Mouse (Mus musculus) kidney, embryonic 14.5 days (tissue): Measurements from ENCODE around the gene Cacna2d3. TPM values are rescaled to one million over a fixed set of nuclear protein-coding genes. Genes with fewer than 3 reads are reported as not detected.

Experiments used
- ATAC-seq: fragments of 200-750 bp; cut with Nextera tagmentation; 2 replicates; pipeline ENCODE4 v1.8.0; 2017; ENCODE audit warnings: moderate number of reproducible peaks, mild to moderate bottlenecking, moderate TSS enrichment, moderate library complexity; ENCODE audit not compliant: low FRiP score, low TSS enrichment
- H3K27ac ChIP-seq: fragments of 300-500 bp; sonication (generic); 2 replicates; pipeline ENCODE4 v1.5.1; 2014; ENCODE audit warnings: low read depth, mild to moderate bottlenecking, low read length, moderate library complexity, mixed read lengths
- H3K27me3 ChIP-seq: fragments of 300-500 bp; sonication (generic); 2 replicates; pipeline ENCODE4 v1.6.1; 2014; ENCODE audit warnings: mild to moderate bottlenecking, low read length; ENCODE audit not compliant: control insufficient read depth, insufficient read depth
- H3K36me3 ChIP-seq: fragments of 300-500 bp; sonication (generic); 2 replicates; pipeline ENCODE4 v1.6.1; 2014; ENCODE audit warnings: low read length, mixed read lengths; ENCODE audit not compliant: control insufficient read depth, insufficient read depth
- H3K4me1 ChIP-seq: fragments of 300-500 bp; sonication (generic); 2 replicates; pipeline ENCODE4 v1.6.1; 2014; ENCODE audit warnings: low read length, mixed read lengths; ENCODE audit not compliant: control insufficient read depth, insufficient read depth
- H3K4me2 ChIP-seq: fragments of 300-500 bp; sonication (generic); replicated peaks from 2 replicates; pipeline ENCODE4 v1.6.1; 2014; ENCODE audit warnings: low read depth, mild to moderate bottlenecking, low read length
- H3K4me3 ChIP-seq: fragments of 300-500 bp; sonication (generic); 2 replicates; pipeline ENCODE4 v1.5.1; 2014; ENCODE audit warnings: mild to moderate bottlenecking, low read length
- H3K9ac ChIP-seq: fragments of 300-500 bp; sonication (generic); 2 replicates; pipeline ENCODE4 v1.6.1; 2014; ENCODE audit warnings: low read depth, mild to moderate bottlenecking, low read length, moderate library complexity
- H3K9me3 ChIP-seq: fragments of 300-500 bp; sonication (generic); 2 replicates; pipeline ENCODE4 v1.6.1; 2016; ENCODE audit warnings: low read length; ENCODE audit not compliant: control insufficient read depth
- WGBS: fragments of 180-500 bp; shearing (Covaris S2); extraction: QIAGEN DNeasy Blood & Tissue Kit; methylation state at CpG from one replicate; pipeline ENCODE4 v1.1.7; 2014; 5-methylcytosine and 5-hydroxymethylcytosine counted together
- polyA plus RNA-seq: library from polyadenylated mRNA; unstranded; fragments of >200 nt; fragmentation: Nextera tagmentation; extraction: Ambion mirVana; gene quantifications from 2 replicates; pipeline ENCODE4 v1.2.1, GENCODE M21; 2014

Gene Cacna2d3
- polyA plus RNA-seq, 1 experiment from 2014 or later = 3.9 TPM

DNA sequence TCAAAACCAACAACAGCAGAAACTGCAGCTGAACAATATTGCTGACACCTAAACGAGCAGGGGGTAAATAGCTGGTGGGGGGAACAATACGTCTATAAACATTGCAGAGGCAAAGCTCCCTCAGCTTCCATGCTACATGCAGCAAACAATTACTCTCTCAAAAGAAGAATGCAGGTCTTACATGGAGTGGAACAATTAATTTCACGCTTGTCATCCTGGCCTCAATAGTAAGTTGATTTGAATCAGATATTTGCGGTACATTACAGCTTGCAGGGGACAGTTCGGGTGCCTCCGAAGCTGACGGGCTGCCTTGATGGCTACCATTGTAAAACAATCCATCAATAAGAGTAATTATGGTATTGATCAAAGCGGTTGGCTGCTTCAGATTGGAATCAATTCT is 122.2 kb downstream of the Cacna2d3 start:
- H3K27me3 ChIP-seq = no peaks in the 10 kb centered on the region
- no peaks in the 10 kb centered on the region for H3K4me1 ChIP-seq
- WGBS = 70% methylated on average over 8 of the region's 8 CpGs
- ATAC-seq = no peak
- no peaks in the 10 kb centered on the region for H3K9me3 ChIP-seq
- H3K4me3 ChIP-seq = no peak overlapping the region
- H3K36me3 ChIP-seq = no peaks in the 10 kb centered on the region
- H3K27ac ChIP-seq = no peak overlapping the region
- no peak overlapping the region for H3K9ac ChIP-seq
- H3K4me2 ChIP-seq = no peak overlapping the region

- no peak overlapping the region for H3K27ac ChIP-seq
- no peaks in the 10 kb centered on the region for H3K36me3 ChIP-seq
- H3K4me3 ChIP-seq = no peak overlapping the region
- WGBS = 86% methylated on average over 4 of the region's 4 CpGs
- H3K4me2 ChIP-seq = no peak overlapping the region
- H3K9me3 ChIP-seq = no peaks in the 10 kb centered on the region
- no peak overlapping the region for H3K9ac ChIP-seq
- no peak for ATAC-seq
- H3K27me3 ChIP-seq = no peaks in the 10 kb centered on the region
- no peaks in the 10 kb centered on the region for H3K4me1 ChIP-seq
These were observed 128.8 kb downstream of the Cacna2d3 start for GRCm38 (mm10) chr14:29592896-29593295.

- Histone ChIP-seq H3K4me1 (0 out of 2 replicates have a peak, but pooled peaks cover 3% of the 10 kb centered on the region), H3K27me3 (no peaks in the 10 kb centered on the region), H3K4me3 (no peak overlapping the region), H3K4me2 (no peak overlapping the region), H3K36me3 (no peaks in the 10 kb centered on the region), H3K9me3 (no peaks in the 10 kb centered on the region), H3K9ac (no peak overlapping the region), H3K27ac (no peak overlapping the region)
- 79% methylated on average over 9 of the region's 9 CpGs for WGBS
- no peak for ATAC-seq
These were observed 132.0 kb downstream of the Cacna2d3 start for GRCm38 (mm10) chr14:29589628-29590027.

GRCm38 (mm10) chr14:29581961-29582360 is 139.7 kb downstream of the Cacna2d3 start:
- 75% methylated on average over 2 of the region's 2 CpGs for WGBS
- H3K4me3 ChIP-seq = no peak overlapping the region

GRCm38 (mm10) chr14:29577786-29578185 is 143.9 kb downstream of the Cacna2d3 start:
- Histone ChIP-seq H3K4me2 (no peak overlapping the region), H3K4me1 (no peaks in the 10 kb centered on the region), H3K9ac (no peak overlapping the region), H3K27me3 (no peaks in the 10 kb centered on the region), H3K4me3 (no peak overlapping the region), H3K9me3 (no peaks in the 10 kb centered on the region), H3K27ac (no peak overlapping the region), H3K36me3 (no peaks in the 10 kb centered on the region)
- no peak for ATAC-seq
- WGBS = 66% methylated on average over 1 of the region's 1 CpGs

More at GRCm38 (mm10) chr14:29581961-29582360, 139.7 kb downstream of the Cacna2d3 start:
- Histone ChIP-seq H3K9me3 (no peaks in the 10 kb centered on the region), H3K4me2 (no peak overlapping the region), H3K36me3 (no peaks in the 10 kb centered on the region), H3K4me1 (0 out of 2 replicates have a peak, but pooled peaks cover 3% of the 10 kb centered on the region), H3K27ac (no peak overlapping the region), H3K9ac (no peak overlapping the region), H3K27me3 (no peaks in the 10 kb centered on the region)
- ATAC-seq = no peak

DNA sequence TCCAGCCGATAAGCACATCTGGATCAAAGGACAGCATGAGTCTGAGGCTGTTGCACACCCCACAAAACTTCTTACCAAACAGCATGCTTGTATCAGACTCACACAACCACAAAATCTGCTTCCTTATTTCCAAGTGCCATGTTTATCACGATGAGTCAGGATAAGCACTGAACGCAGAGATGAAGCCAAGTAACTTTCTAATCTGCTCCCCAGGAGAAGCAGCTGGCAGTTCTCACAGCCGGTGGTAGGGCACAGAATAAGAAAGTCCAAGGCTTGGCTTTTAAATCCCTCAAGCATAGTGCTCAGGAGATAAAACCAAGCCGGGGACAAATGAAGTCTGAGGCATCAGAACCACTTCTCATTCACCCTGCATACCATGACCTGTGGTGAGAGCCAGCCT is 146.1 kb downstream of the Cacna2d3 start:
- ATAC-seq = no peak
- Histone ChIP-seq H3K9me3 (no peaks in the 10 kb centered on the region), H3K27me3 (no peaks in the 10 kb centered on the region), H3K4me3 (no peak overlapping the region), H3K4me2 (no peak overlapping the region), H3K27ac (no peak overlapping the region), H3K36me3 (no peaks in the 10 kb centered on the region), H3K4me1 (no peaks in the 10 kb centered on the region), H3K9ac (no peak overlapping the region)
- WGBS = 71% methylated on average over 5 of the region's 5 CpGs

DNA sequence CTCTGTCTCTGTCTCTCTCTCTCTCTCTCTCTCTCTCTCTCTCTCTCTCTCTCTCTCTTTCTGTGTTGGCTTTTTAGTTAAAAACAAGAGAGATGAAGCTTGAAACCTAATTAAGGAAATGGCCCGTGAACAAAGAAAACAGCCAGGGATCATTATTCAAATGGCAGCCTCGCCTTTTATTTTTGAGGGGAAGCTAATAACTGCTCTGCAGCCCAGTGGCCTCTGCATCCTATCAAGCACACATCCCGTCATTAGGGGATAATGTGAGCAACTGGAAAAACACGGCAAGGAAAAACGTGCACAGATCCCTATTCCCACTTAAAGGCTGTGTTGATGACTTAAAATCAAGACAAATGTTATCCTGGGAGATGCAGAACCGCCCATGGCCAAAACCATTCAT is 159.0 kb downstream of the Cacna2d3 start:
- ATAC-seq = peak; percentile 24; the same call in 1 of the 2 replicates
- WGBS = 5% methylated on average over 6 of the region's 6 CpGs
- H3K36me3 ChIP-seq = no peaks in the 10 kb centered on the region

GRCm38 (mm10) chr14:29561122-29561834 is 160.4 kb downstream of the Cacna2d3 start:
- Histone ChIP-seq H3K27ac (no peak overlapping the region), H3K4me1 (peaks cover 14% of the 10 kb centered on the region; the same call in 1 of the 2 replicates), H3K9ac (no peak overlapping the region), H3K36me3 (no peaks in the 10 kb centered on the region), H3K4me2 (no peak overlapping the region), H3K9me3 (no peaks in the 10 kb centered on the region), H3K27me3 (no peaks in the 10 kb centered on the region), H3K4me3 (no peak overlapping the region)
- ATAC-seq = no peak
- WGBS = 37% methylated on average over 11 of the region's 11 CpGs

More for the DNA sequence above, 159.0 kb downstream of the Cacna2d3 start:
- Histone ChIP-seq H3K4me1 (peaks cover 14% of the 10 kb centered on the region; the same call in 1 of the 2 replicates), H3K27me3 (no peaks in the 10 kb centered on the region), H3K9me3 (no peaks in the 10 kb centered on the region), H3K27ac (no peak overlapping the region; the same call in 1 of the 2 replicates), H3K4me3 (no peak overlapping the region), H3K9ac (no peak overlapping the region), H3K4me2 (no peak overlapping the region)

DNA sequence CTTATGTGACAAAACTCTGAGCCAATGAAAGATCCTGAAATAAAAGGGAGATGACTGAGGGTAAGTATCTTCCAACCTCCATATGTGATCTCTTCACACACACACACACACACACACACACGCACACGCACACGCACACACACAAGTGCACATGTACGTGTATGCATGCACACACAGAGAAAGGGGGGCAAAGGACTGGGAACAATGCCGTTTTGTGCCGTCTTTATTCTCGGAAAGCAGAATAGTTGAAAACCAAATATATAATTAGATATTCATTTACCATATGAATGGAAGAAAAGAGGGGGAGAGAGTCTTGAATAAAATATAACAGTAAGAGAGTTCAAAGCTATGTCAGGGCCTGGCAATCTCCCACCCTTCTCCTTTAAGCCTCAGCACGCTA is 163.2 kb downstream of the Cacna2d3 start:
- no peak for ATAC-seq
- no peak overlapping the region for H3K9ac ChIP-seq
- no peak overlapping the region for H3K4me3 ChIP-seq
- no peaks in the 10 kb centered on the region for H3K36me3 ChIP-seq
- no peaks in the 10 kb centered on the region for H3K9me3 ChIP-seq
- WGBS = 92% methylated on average over 8 of the region's 8 CpGs
- H3K27ac ChIP-seq = no peak overlapping the region
- H3K4me2 ChIP-seq = no peak overlapping the region
- H3K27me3 ChIP-seq = no peaks in the 10 kb centered on the region
- peaks cover 14% of the 10 kb centered on the region; the same call in 1 of the 2 replicates for H3K4me1 ChIP-seq
